Mouse (Mus musculus) common myeloid progenitor, adult 5-6 weeks (primary cell): ENCODE measurements around the gene Olfr830. TPM values are rescaled to one million over a fixed set of nuclear protein-coding genes. Genes with fewer than 3 reads are reported as not detected.
"Not testable (repeated sequence)": the region's sequence is repeated elsewhere in the genome, so short reads cannot be mapped to it uniquely, and the experiment has no call there.

Experiments used
- ATAC-seq: replicated peaks from 2 replicates; pipeline ENCODE4 v1.8.0; 2016; ENCODE audit warnings: low read depth, mild to moderate bottlenecking, moderate TSS enrichment, inconsistent platforms; ENCODE audit not compliant: poor library complexity, severe bottlenecking
- total RNA-seq: library from RNA; stranded (forward); fragments of 200-1000, 187-1606 nt; gene quantifications from 2 replicates; pipeline ENCODE4 v1.2.3, GENCODE M21; 2017

The Olfr830 gene
- not detected in 2 replicates for total RNA-seq

GRCm38 (mm10) chr9:18874393-18874792 is at the start of gene Olfr830:
Gene Olfr830, plus strand, starts transcription at chr9:18874693.
- no peak for ATAC-seq

GRCm38 (mm10) chr9:18854633-18855032 is 19.9 kb upstream of the Olfr830 start, which contains the start of gene Olfr829:
Gene Olfr829, plus strand, starts transcription at chr9:18854933.
- no peak for ATAC-seq

GRCm38 (mm10) chr9:18907699-18908098 is 33.2 kb downstream of the Olfr830 start:
- not testable (repeated sequence) for ATAC-seq

DNA sequence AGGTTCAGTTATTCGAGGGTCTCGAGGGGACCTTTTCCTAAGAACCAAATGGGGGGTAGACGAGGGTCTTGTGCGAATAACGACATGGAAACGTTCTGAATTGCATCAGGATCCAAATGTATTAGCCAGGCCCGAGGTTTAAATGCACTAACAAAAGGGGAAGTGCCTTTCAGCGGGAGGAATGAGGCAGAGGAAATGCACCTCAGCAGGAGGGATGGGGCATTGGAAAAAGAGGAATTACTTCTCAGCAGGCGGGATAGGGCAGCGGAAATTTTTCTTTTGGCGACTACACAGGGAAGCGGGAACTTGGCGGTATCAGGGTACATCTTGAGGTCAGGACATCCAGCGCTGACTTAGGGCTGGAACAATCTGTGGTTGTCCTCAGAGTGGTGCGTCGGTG is 53.4 kb downstream of the Olfr830 start:
- ATAC-seq, result not testable (repeated sequence)

Other genes with a start within 250 kb of the Olfr830 start
- gene Muc16, start 200.2 kb upstream of the Olfr830 start, total RNA-seq, result not detected in 2 replicates
- not detected in 2 replicates for gene Olfr24, start 110.7 kb upstream of the Olfr830 start, total RNA-seq
- gene Olfr828, start 55.2 kb upstream of the Olfr830 start, total RNA-seq, result not detected in 2 replicates
- gene Olfr829, start 19.8 kb upstream of the Olfr830 start, total RNA-seq, result not detected in 2 replicates
- gene Olfr832, start 62.4 kb downstream of the Olfr830 start, total RNA-seq, result not detected in 2 replicates
- not detected in 2 replicates for gene Olfr834, start 113.3 kb downstream of the Olfr830 start, total RNA-seq
- not detected in 2 replicates for gene Olfr835, start 158.0 kb downstream of the Olfr830 start, total RNA-seq
- not detected in 2 replicates for gene Olfr836, start 245.7 kb downstream of the Olfr830 start, total RNA-seq